Mouse (Mus musculus): ENCODE measurements around the gene Ppfibp1. TPM values are rescaled to one million over a fixed set of nuclear protein-coding genes. Genes with fewer than 3 reads are reported as not detected.

Gene Ppfibp1
- total RNA-seq, 2 experiments from 2014 or later = 65.4 to 86.1 TPM

DNA sequence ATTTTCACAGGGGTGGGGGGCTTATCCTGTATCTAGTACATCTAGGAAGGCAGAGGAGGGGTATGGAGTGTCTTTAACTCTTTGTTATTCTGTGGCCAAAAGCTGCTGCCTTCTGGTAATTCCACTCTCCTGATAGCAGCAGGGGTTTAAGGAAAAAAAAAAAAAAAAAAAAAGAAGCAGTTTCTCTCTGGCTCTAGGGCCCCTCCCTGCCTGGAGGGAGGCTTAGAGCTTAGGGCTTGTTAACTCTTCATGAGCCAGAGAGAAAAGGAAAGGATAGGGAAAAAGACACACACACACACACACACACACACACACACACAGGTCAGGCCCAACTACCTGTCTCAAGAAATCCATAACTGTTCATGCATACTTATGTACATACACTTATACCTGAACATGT lies 85.5 kb downstream of the Ppfibp1 start:
- DNase-seq (ENCODE audit: low spot score in 2 of 2) = no peak
- intact Hi-C loops (cut with DNase I) = no loop called here

DNA sequence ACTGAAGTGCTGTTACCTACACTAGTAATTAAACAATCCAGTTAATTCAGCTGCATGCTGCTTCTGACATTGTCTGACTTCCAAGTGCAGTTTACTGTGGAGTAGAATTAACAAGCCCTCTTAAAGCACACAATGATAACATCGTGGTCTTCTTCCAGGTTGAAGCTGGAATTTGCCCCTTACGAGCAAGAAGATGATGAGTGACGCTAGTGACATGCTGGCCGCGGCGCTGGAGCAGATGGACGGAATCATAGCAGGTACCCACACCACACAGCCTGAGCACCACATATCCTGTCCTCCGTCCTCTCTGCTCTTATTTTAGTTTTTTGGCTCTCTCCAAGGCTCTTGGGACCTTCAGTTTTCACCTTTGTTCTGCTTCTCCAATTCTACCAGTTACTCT lies 88.2 kb downstream of the Ppfibp1 start:
- DNase-seq (ENCODE audit: low spot score in 2 of 2) = no peak
- intact Hi-C loops (cut with DNase I) = no loop called here

DNA sequence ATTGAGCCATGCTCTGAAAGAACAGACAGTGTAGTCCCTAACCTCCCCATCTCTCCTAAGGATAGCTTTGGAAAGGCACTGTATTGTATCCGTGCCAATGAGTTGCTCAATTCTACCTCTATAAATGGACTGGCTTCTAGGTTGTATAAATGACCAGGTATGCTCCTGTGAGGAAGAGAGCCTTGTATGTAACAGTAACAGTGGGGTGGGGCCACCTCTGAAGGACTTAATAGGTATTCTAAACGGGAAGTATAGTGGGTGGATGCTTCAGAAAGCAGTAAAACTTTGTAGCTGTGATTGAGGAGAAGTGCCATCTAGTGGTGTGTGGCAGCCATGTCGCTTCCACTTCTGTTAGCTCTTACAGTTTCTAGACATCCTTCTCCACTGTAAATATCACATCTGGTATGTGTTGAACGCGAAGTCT lies 90.4 kb downstream of the Ppfibp1 start:
- intact Hi-C loops (cut with DNase I) = no loop called here
- no peak for DNase-seq (ENCODE audit: low spot score in 2 of 2)

DNA sequence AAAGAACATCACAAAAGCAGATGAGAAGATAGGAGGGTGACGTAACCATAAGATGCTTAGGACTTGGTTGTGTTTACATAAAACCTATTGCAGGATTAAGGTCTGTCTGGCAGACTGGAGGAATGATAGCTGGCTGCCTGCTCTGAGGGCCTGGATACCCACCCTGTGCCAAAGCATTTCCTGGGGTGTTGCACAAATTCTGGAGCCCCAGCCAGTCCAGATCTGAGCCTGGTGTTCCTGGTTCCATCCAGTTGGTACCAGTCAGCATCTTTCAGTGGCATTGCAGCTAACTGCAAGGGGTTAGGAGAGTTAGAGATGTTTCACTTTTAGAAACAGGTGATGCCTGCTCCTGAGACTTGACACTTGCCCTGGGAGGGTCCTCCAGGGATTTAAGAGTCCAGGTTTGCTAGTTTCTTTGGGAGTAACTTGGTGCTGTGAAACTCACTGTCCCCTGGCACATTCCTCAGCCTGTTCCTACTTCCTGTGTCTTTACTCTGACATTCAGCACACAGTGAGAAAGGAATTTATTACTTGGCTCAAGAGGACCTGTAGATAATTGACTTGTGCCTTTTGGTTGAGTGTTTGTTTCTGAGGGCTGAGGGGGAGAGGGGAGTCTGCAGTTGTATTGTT lies 90.9 kb downstream of the Ppfibp1 start:
- DNase-seq (ENCODE audit: low spot score in 2 of 2) = no peak
- intact Hi-C loops (cut with DNase I) = no loop called here

DNA sequence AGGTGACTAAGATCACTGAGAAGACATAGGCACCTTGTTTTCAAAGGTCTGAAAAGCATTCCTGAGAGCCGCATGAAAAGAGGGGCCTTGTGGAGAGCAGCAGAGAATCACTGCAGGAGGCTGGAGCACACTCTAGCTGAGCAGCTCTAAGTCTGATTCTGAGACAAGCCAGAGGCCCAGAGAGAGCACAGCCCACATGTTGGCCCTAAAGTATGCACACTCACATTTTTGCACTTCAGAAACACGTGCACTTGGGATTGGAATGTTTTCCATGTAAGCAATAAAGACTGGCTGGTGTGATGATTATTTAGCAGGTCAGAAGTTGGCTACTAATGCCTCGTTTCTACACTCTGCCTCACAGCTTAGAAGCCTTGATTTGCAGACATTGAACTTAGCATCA lies 91.7 kb downstream of the Ppfibp1 start:
- intact Hi-C loops (cut with DNase I) = no loop called here

DNA sequence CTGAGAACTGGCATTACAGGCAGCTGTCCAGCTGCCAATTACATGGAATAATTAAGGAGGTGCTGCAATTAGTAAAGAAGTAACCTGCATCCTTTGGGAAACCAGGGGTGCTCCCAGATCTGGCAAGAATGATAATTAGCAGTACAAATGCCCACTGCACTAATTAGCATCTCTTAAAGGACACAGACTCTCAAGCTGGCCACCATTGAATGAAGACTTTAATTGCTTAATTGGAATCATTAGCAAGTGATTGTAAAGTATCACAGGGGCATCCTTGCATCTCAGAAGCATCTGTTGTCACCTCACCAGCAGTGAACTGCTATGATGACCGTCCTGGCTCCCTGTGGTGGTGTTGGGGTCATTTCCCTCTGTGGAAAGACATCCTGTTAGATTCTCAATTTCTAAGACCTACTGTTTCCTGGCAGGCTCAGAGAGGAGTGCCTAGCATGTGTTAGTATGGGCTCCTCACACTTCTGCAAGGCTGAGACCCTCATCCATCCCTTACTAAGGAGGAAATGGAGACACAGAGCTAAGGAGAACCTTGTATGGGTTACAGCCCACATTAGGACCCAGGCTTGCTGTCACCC lies 93.1 kb downstream of the Ppfibp1 start:
- no peak for DNase-seq (ENCODE audit: low spot score in 2 of 2)

More for the DNA sequence above, 91.7 kb downstream of the Ppfibp1 start:
- no peak for DNase-seq (ENCODE audit: low spot score in 2 of 2)

DNA sequence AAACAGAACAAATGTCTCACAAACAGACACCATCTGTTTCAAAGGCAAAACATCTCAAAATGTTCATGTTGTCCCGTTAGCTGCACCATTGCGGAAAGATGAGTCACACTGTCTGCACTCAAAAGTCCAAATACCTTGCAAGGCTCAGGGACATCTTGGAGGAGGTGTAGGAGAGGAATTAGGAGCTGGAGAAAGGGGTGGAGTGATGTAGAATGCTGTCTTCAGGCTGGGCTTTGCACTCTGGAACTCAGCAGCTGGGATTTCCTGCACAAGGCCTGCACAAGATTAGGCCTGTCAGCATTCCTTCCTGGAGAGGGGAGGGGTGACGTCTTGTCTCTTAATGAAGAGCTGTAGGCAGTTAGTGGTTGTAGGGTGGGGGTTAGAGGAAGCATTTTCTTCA lies 96.3 kb downstream of the Ppfibp1 start:
- intact Hi-C loops (cut with DNase I) = no loop called here
- DNase-seq (ENCODE audit: low spot score in 2 of 2) = peak in 1 of 2 experiments; percentile 30

More for the DNA sequence above, 93.1 kb downstream of the Ppfibp1 start:
- intact Hi-C loops (cut with DNase I) = no loop called here

DNA sequence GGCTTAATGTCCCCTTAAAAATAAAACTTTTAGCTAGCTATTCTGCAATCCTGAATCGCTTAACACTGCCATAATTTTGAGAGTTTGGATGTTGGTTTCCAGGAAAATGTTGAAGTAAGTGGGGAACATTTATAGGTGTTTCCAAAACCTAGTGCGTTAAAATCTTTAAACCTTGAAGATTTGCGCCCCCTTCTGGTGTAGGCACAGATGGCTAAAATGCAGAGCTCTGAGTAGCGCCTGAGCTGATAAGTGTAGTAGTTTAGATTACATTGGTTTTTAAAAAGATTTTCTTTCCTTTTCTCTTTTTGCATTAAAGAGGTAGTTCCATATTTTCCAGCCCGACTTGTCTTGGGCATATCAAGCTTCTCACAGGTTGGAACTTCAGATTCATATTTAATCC lies 105.9 kb downstream of the Ppfibp1 start:
- intact Hi-C loops (cut with DNase I) = loop anchor here (1.0 kb wide), 1 partner anchor 161 kb away; no protein-coding TSS in a partner anchor
- peak; percentile 78 to 82 for DNase-seq (ENCODE audit: low spot score in 2 of 2)

DNA sequence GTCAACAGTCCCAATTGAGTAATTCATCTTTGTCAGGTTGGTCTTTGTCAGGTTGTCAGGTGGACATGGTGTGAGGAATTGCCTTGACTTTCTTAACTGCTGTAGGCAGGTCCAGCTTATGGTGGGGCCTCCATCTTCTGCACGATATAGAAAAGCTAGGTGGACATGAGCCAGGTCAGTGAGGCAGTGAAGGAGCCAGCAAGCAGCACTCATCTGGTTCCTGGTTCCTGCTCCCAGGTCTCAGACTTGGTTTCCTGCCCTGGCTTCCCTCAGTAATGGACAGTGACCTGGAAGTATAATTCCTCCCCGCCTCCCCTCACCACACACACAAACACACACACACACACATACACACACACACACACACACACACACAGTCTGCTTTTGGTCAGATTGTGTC lies 107.1 kb downstream of the Ppfibp1 start:
- DNase-seq (ENCODE audit: low spot score in 2 of 2) = no peak
- intact Hi-C loops (cut with DNase I) = no loop called here

DNA sequence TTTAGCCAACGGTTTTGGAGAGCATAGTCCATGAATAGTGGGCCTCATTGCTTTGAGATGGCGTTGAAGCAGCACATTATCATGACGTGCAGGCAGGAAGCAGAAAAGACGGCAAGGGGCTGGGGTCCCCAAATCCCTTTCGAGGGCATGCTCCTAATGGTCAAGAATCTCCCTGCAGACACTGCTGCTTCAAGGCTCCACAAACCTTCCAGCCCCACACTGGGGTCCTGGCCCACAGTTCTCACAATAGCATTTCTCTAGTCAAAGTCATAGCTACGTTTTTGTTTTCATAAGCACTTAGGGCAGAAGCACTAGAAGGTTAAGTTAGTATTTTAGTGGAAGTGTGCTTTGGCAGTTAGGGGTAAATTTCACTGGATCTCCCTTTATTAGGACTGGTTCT lies 107.6 kb downstream of the Ppfibp1 start:
- no peak for DNase-seq (ENCODE audit: low spot score in 2 of 2)
- intact Hi-C loops (cut with DNase I) = no loop called here

DNA sequence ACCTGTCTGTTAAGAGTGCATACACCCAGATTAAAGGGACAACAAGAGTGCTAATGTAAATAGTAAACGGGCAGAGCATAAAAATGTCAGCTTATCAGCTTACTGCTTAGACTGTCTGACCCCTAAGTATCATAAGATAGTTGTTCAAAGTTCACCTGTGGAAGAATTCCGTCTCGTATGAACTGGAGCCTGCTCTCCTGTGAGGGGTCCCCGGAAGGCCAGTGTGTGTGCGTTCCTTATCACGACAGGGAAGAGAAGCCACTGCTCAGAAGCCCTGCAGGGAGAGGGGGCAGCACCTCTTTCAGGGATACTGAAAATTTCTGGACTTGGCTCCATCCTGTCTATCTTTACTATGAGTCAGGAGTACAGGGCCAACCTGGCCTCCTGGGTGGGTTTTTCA lies 108.7 kb downstream of the Ppfibp1 start:
- DNase-seq (ENCODE audit: low spot score in 2 of 2) = no peak
- intact Hi-C loops (cut with DNase I) = no loop called here

DNA sequence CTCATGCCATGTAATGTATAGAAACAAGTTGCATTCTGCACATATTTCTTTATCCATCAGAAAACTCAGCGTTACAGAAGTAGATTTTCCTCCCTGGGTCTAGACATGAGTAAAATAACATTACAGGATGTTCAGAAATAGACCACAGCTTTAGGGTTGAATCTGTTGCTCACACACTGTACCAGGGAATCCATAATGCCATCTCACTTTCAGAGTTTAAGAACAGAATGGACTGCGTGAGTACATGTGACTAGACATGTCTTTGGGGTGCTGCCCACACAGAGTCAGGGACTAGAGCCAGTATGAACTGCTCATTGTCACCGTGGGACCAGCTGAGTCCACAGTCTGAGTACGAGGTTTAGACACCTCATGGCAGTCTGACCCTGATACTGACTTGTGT lies 110.4 kb downstream of the Ppfibp1 start:
- DNase-seq (ENCODE audit: low spot score in 2 of 2) = peak in 1 of 2 experiments; percentile 51
- intact Hi-C loops (cut with DNase I) = no loop called here

DNA sequence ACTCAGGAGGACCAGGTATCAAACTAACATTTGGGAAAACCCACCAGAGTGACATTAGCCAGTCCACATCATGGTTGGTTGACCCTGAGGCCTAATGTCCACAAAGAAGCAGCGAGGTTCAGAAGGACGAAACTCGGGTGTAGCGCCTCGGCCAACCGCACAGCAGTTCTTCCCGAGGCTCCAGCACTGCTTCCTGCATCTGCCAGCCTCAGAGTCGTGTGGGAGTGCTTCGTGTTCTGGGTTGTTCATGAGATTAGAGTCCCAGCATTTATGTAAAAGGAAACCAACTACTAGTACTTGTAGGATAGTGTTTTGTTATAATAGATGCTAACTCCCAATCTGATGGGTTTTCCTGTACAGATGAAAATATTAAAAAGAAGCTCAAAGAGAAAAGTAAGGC lies 111.0 kb downstream of the Ppfibp1 start:
- peak in 1 of 2 experiments; percentile 26 for DNase-seq (ENCODE audit: low spot score in 2 of 2)
- intact Hi-C loops (cut with DNase I) = no loop called here

DNA sequence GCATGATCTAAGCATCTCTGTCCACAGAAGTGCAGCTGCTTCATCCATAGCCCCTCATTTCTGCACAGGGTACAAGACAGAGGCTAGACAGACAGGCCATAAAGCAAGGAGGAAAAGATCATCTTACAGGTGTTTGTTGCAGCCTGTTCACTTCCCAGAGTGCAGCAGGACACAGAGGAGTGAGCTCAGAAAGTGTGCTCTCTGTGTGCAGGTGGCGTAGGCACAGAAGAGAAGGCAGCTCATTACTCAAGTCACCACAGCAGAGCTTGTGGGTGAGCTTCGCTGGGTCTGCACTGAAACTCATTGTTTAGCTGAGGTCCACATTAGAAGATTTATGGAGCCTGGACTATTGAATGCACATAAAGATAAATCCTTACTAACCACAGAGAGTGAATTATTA lies 111.5 kb downstream of the Ppfibp1 start:
- DNase-seq (ENCODE audit: low spot score in 2 of 2) = no peak
- intact Hi-C loops (cut with DNase I) = no loop called here

DNA sequence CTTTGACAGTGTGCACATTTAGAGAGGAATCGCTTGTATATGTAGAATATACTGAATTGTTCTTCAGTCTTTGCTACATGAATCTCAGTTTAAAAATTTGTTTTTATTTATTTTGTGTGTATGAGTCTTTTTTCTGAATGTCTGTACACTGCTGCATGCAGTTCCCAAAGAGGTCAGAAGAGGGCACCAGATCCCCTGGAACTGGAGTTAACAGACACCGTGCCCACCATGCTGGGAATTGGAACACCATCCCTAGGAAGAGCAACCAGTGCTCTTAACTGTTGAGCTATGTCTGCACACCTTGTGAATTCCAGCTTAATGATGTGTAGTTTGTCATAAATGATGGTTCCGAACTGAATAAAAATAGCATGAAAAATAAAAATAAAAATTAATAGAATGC lies 119.9 kb downstream of the Ppfibp1 start:
- DNase-seq (ENCODE audit: low spot score in 2 of 2) = peak in 1 of 2 experiments; percentile 50
- intact Hi-C loops (cut with DNase I) = no loop called here

DNA sequence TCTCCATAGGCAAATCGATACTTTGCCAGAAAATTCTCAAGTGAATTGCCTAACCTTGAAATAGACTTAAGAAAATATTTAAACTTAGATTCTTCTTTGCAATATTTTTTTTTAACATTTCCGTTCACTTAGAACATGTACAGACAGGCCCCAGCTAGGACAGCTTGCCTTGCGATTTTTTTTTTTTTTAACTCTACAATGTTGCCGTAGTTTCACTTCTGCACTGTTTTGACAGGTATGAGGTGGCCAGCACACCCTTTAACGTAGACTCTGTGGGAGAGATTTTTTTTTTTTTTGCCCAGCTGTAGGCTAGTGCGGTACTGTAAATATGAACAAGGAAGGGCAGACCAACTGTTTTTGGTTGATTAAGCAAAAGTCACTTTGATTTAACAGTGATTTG lies 122.1 kb downstream of the Ppfibp1 start:
- no peak for DNase-seq (ENCODE audit: low spot score in 2 of 2)
- intact Hi-C loops (cut with DNase I) = loop anchor here (10.0 kb wide), 1 partner anchor 944 kb away; no protein-coding TSS in a partner anchor

DNA sequence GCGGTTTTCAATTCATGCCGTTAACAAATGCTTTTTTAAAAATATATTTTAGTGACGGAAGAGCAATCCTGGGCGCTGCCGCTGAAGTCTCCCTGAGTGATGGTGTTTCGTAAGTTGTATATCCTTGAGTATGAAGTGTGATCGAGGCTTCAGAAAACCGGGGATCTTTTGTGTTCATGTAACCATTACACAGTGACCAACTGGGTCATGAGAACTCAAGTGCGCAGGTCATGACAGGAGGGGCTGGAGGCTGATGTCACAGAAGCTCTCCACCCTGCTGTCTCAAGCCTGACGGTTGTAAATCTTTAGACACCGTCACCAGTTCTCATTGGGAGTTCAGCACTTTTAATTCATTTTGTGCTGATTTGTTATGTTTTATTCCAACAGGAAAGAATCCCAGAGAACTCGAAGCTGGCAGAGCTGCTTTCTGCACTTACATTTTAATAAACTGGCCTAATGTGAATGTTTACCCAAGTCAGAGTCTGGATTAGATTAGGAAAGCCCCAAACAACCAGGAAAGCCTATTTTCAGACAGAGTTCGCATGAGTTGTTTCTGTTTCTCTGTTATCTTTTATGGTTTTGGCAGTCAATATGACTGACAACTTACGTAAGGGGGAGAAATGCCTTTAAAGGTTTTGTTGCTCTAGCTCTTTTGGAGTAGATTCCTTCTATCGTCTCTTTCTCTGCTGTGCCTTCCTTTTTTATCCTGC lies 122.7 kb downstream of the Ppfibp1 start:
- intact Hi-C loops (cut with DNase I) = loop anchor here (10.0 kb wide), 1 partner anchor 944 kb away; no protein-coding TSS in a partner anchor
- no peak for DNase-seq (ENCODE audit: low spot score in 2 of 2)

DNA sequence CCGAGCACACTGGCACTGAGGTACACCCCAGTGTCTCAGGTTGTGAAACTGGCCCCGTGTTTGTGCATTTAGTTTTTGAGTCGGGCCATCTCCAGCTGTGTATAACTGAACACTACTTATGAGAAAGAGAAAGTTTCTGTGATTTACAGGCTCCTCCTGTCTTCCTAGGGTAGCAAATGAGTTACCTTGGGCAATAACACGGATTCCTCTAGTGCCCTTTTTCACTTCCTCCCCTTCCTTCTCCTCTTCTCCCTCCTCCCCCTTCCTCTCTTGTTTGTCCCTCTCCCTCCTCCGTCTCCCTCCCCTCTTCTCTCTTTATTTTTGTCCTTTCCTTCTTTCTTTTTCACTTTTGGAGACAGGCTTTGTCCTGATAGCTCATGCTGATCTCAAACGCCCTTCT lies 123.3 kb downstream of the Ppfibp1 start:
- intact Hi-C loops (cut with DNase I) = loop anchor here (10.0 kb wide), 1 partner anchor 943 kb away; no protein-coding TSS in a partner anchor

DNA sequence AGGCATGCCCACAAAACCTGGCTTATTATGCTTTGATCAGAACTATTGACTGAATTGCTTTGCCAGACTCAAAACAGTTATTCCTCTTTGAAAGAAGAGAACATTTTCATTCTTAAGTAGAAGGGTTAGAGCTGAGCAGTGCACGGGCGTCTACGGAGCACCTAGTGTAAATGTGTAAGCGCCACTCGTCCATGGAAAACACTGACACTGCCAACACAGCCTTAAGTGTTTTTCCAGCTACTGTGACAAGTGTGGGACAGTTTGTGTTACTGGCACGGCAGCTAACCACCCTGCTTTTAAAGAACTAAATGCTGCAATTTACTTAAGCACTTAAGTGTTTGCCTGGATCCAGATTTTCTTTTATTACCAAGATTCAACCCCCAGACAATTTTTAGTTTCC lies 123.7 kb downstream of the Ppfibp1 start:
- no peak for DNase-seq (ENCODE audit: low spot score in 2 of 2)
- intact Hi-C loops (cut with DNase I) = loop anchor here (10.0 kb wide), 1 partner anchor 943 kb away; no protein-coding TSS in a partner anchor

More for the DNA sequence above, 123.3 kb downstream of the Ppfibp1 start:
- no peak for DNase-seq (ENCODE audit: low spot score in 2 of 2)

DNA sequence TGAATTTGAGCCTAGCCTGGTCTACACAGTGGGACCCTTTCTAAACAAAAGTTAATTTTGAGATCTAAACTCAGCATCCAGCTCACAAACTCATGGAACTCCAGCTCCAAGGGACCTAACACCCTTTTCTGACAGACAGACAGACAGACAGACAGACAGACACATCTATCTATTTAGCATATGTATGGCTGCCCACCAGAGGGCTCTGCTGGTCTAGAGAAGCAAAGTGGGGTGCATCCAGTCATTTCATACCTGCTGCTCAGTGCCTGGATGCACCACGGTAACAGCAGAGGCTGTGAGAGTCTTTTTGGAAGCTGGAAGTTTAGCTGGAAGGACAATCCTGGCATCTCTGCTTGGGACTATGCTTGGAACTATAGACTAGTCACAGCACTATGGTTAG lies 125.3 kb downstream of the Ppfibp1 start:
- intact Hi-C loops (cut with DNase I) = loop anchor here (10.0 kb wide), 1 partner anchor 941 kb away; no protein-coding TSS in a partner anchor
- no peak for DNase-seq (ENCODE audit: low spot score in 2 of 2)

All from left cerebral cortex, postnatal 14 days (tissue).